Mouse (Mus musculus) heart, adult 2 months (tissue): ENCODE data around the gene 4933428G20Rik.

Experiments
- CTCF ChIP-seq: fragments of 200-600 bp; IDR thresholded peaks from 2 replicates; pipeline ENCODE4 v1.8.1; 2022; ENCODE audit warnings: antibody characterized with exemption, mild to moderate bottlenecking, moderate library complexity
- POLR2A ChIP-seq: fragments of 200-500 bp; IDR thresholded peaks from 2 replicates; pipeline ENCODE4 v1.6.1; 2011; ENCODE audit warnings: mild to moderate bottlenecking, low read depth, low read length, control low read depth; ENCODE audit not compliant: insufficient read depth

DNA sequence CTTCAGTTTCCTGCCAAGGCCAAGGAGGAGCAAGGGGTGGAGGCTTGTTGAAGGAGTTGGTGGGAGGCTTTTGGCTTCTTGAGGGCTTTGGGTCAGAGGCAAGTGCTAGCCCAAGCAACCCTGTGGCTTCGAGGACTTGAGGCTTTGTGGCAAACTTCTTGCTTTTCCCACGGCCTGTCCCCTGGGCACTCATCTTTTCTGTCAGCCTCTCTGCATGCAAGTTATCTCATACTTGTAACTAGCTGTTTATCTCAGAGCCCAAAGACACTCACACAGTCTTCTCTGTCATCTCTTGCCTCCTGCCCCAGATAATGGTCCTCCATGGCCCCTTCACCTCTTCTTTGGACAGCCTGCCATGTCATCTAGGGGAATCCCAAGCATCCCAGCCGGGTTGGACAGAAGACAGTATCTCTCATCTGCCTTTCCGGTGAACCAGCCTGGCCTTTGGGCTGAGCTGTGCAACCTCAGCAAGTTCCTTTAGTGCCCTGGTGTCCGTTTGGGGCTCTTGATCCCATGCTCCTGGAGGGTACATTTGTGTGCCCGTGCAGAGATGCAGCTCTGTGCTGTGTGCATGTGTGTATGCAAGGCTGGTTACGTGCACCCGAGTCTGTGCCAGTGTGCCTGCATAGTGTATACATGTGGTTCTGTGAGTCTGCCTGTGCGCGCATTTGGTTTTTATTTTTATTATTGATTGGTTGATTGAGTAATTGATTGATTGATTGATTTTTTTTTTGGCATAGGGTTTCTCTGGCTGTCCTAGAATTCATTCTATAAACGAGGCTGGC lies 57.1 kb downstream of the 4933428G20Rik start:
- no peak for TF ChIP-seq CTCF
- TF ChIP-seq POLR2A, result no peak
